Mouse (Mus musculus) telencephalon, adult 2 months (tissue): Measurements from ENCODE around the gene Grwd1.
"Not testable (repeated sequence)": the region's sequence is repeated elsewhere in the genome, so short reads cannot be mapped to it uniquely, and the experiment has no call there.

Source experiments
- DNase-seq: peaks from one replicate; pipeline ENCODE4 v3.0.0-alpha.2; 2011; ENCODE audit warnings: low read depth, low spot score

The Grwd1 gene

DNA sequence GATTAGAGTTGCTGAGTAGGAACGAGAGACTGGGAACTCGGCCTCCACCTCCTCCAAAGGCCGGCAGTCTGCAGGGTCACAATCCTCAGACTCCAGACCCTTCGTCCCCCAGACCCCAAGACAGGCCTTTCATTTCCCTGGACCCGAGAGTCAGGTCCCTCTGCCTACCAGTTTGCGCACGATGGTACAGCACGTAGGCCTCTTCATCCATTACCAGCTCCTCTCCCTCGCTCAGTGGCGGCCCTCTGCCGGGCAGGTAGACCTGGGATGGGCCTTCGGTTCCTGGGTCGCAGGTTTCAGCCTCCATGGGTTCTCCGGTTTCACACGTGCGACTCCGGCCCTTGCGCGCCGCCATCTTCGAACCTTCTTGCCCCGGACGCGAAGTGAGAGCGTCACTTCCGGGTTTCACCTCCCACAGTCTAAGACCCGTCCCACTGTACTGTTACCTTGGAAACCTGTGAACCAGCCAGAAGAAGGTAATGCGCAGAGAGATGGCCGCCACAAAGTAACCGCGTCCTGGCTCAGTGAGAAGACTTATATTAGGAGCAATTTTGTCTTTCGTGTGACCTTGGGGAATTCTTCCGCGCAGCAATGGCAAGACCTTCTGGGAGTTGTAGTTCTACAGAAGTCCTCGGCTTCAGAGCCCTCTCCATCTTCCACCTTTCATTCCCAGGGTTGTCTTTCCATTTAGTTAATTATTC lies at the start of gene Grwd1:
Grwd1 (minus strand) TSS at position 518 of the 701 bp plus-strand sequence.
- DNase-seq: peak; percentile 92

DNA sequence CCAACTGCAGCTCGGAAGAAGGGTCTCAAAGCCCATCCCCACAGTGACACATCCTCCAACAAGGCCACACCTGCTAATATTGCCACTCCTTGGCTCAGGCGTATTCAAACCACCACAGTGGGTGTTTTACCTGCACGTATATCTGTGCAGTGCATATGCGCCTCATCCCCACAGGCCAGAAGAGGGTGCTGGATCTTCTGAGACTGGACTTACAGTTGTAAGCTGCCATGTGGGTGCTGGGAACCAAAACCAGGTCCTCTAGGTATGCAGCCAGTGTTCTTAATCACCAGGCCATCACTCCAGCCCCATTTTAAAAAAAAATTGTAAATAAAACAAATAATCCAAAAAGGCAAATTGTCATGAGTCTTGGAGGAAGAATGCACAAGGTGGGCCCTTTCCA lies 49.8 kb upstream of the Grwd1 start:
- DNase-seq: no peak

DNA sequence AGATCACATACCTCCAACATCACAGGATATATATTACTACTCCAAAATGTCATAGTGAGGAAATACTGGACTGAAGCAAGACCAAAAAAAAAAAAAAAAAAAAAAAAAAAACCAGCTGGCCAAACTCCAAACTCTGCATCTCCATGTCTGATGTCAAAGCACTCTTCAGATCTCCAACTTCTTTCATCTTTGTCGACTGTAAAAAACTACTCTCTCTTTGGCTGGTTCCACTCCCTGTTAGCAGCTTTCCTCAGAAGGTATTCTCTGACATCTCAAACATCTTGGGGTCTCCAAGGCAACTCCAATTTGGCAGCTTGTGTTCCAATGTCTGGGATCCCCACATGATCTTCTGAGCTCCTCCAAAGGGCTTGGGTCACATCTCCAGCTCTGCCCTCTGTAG lies 47.5 kb upstream of the Grwd1 start, which contains the start of gene Grin2d:
Grin2d (minus strand) TSS at position 101 of the 400 bp plus-strand sequence.
- not testable (repeated sequence) for DNase-seq

DNA sequence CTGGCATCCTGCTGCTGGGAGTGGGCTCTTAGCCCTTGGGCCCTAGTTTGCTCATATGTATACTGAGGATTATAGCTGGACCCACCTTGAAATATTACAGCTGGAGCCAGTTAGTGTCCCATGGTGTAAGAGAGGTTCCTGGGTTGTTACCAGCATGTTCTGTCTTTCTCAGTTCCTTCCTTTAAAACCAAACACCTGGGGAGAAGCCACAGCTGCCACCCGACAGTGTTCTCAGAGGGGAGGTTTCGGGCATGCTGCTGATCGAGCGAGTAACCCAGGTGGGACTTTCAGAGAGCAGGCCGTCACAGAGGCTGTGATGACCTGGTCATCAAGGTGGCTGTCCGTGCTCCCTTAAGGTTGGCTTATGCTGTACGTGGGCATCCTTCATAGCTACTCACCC lies 46.2 kb upstream of the Grwd1 start:
- DNase-seq: no peak

DNA sequence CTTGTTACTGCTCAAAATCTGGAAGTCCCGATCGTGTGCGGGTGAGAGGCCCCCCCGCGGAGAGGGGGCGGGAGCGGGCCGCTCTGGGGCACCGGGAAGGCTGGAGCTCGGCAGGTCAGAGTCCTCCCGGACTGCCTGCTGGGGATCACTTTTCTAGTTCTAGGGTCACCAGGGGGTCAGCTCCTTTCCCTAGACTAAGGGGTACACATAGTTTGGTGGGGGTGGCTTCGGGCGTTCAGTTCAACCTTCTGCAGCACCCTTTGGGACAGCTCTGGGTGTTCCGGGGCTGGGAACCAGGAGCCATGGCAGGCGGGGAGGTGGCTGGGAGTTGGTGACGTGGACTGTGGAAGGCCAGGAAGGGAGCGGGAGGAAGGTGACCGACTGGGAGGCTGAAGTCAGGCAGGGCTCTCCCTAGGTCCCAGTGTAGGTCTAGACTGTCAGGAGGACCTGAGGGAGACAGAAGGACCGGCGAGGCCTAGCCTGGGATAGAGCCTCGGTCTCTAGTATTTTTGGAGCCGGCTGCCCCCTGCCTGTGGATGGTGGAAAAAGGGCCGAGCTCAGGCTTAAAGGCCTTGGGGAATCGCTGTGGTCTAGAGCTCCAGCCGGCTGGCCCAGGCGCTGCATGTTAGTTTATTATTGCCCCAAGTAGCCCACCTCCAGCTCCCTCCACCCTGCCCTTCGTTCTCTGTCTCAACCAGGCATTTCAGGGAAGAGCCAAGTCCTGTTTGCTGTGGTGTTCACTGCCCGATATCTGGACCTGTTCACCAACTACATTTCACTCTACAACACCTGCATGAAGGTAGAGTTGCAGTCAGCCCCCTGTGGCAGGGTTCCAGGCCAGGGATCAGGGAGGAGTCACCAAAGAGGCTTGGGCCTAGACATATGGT lies 42.6 kb upstream of the Grwd1 start:
- DNase-seq: no peak

DNA sequence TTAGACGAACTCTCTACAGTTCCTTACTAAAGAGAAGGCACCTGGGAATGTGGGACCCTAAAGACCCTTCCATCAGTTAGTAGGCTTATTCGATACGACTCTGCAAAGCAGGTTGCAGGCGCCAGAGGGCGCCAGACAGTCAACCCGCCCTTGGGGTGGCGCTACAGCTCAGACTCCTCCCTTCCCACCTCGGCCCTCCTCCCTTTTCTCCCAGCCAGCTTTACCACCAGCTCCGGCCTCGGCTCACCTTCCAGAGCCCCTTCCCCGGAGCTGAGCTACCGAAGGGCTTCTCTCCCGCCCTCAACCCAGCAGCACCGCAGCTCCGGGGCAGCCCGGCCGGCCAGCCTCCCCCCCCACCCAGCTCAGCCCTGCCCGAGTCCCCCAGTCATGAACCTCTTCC lies 41.9 kb upstream of the Grwd1 start, which contains the start of gene Kdelr1:
Kdelr1 (plus strand) TSS at position 149 of the 400 bp plus-strand sequence.
- peak; percentile 65 for DNase-seq

DNA sequence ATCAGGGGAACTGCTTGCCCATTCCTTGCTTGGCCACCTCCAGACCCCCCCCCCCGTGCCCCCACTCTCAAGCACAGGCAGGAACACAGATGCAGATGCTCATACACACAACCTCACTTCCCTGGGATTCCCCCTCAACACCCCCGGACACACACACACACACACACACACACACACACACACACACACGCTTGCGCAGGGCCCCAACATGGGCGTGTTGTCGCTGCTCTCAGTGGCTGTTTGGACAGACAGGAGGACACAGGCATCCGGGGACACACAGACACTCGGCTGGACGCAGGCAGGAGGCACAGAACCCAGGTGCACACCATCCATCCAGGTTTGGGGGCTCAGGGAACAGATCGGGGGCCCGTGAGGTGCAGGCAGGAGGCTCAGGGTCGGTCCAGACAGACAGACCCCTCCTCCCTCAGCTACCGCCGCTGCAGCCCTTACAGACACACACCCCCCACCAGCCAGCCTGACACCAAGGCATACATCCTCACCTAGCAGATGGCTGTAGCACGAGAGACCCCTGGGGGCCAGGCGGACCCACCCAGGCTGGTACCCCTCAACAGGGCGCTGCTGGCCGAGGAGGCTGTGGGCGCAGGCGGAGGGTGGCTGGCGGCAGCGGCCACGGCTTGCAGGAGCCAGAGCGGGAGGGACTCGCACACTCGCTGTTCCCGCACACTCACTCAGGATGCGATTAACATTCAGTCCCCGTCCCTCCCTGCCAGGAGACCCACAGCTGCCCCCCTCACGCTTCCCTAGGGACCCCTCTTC lies 39.7 kb upstream of the Grwd1 start:
- DNase-seq: no peak

DNA sequence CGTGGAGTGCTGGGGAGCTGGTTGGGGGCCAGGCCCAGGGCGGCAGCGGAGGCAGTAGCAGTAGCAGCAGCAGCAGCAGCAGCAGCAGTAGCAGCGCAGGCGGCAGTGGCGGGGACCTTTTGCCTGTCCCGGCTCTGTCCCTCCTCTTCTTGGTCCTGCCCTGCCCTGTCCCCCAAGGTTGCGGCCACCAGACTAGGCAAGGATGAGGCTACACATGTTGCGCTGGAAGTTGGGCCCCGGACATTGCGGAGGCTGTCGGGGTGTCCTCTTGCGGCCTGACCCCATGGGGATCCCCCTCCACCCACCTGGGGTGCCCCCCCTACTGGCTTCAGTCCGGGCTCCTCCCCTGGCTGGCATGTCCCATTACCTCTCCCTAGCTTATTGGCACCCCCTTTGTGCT lies 39.0 kb upstream of the Grwd1 start:
- no peak for DNase-seq

DNA sequence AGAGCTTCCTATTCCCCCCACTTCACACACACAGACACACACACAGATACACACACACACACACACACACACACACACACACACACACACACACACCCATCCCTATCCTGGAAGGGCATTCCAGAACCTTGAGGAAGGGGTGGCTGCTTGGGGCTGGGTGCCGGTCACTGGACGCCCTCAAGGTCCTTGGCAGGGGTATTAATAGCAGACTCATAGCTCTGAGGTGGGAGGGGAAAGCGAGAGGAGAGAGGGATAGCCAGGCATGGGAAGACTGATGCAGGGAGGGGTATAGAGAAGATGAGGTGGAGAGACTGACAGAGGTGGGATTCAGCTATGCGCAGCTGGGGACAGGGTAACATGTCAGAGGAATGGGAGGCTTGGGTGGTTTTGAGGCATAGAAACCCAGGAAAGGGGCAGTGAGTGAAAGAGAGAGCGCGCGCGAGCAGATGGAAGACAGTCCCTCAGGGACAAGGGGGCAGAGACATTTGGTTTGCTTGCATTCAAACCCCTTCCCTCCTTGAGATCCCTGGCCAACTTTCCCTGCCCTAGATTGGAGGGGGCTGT lies 38.4 kb upstream of the Grwd1 start:
- no peak for DNase-seq

DNA sequence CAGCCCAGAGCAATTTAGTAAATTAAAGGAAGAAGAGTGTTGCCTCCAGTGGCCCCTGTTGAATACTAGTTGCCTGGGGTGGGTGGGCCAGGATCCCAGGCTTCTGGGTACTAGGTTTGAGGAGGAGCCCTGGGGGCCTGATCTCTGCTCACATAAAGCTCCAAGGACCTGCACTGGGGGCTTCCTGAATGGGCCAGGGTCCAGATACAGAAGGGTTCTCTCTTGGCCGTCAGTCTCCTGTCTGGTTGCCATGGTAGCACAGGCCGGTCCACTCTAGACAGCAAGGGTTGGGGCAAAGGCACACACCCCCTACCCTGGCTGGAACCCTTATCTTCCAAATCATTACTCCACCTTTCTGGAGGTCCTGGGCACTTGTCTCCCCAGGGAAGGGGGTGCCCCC lies 37.1 kb upstream of the Grwd1 start:
- DNase-seq: no peak

DNA sequence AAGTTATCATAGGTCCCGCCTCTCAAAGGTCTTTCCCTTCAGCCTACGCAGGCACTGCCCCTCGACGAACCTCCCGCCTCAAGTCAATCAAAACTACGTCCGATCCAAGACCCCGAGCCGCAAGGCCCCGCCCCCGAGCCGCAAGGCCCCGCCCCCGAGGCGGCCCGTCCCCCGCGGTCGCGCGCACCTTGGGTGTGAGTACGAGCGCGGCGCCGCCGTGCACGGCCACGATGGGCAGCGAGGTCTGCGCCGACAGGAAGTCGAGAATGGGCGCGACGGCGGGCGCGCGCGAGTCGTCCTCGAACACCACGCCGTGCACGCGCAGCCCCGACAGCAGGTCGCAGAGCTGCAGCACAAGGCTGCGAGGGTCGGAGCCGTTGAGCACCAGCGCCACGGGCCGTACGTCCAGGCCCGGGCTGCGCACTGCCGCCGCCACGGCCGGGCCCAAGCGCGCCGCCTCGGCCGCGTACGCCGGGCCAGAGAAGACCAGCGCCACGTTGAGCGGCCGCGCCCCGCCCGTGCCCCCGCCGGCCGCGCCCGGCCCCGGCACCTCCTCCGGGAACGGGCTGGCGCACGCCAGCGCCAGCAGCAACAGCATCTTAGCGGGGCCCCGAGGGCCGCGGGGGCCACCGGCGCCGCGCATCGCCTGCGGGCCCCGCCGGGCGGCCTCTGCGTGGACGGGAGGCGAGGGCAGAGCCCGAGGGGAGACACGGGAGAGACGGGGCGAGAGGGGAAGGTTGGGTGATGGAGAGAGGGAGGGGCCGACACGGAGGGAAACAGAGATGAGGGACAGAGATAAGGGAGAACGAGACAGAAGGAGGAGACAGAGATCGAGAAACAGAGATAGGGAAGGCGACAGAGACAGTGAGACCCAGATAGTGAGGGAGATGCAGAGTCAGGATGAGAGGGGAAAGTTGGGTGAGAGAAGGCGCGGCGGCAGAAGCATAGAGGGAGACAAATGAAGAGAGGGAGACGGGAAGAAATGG lies 35.5 kb upstream of the Grwd1 start:
- DNase-seq: peak; percentile 53

DNA sequence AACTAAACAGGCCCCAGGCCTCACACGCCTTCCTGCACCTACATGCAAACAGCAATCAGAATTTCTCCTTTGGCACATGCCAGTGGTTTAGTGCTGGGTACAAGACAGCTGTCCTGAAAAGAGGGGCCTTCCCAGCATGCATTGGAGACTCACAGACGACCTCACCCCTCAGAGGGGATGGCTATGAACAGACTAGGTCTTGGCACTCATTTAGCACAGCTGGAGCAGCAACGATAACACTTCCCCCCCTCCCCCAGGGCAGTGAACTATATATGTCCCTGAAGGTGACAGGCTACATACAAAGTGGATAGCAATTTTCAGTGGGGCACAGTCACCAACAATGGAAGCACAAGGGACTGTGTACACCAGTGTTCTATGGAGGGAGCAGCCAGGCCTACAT lies 33.7 kb upstream of the Grwd1 start:
- DNase-seq: no peak

DNA sequence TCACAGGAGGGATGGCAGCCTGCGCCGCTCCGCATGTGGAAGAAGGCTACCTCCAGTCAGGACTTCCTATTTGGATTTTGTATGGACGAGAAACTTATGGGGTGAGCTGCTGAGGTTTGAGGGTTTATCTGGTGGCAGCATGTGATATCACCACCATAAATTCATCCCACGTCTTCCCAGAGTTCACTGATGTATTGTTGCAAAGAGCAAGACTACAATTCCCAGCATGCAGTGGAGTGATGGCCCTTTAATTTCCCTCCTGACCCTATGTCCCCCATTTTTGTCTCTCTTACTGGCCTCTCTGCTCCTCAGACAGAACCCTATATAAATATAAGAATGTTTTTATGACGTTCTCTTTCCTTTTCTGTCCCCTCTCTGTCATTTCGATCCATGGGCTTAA lies 32.1 kb upstream of the Grwd1 start:
- DNase-seq: no peak

DNA sequence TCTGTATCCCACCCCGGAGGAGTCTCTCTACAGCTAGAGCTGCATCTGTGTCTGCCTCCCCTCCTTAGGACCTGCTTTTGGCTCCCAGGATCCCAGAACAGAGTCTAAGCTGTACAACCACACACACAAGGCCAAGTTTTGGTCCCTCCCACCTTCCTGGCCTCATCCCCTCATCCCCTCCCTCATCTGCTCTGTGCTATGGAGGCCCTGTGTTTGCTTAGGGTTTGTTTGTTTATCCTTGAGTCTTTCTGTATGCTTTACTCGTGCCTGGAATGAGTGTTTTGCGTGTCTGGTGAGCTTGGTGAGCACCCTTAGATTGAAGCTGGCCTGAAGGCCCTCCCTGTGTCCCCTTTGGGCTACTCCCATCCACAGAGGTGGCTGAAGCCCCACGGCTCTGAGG lies 28.3 kb upstream of the Grwd1 start:
- DNase-seq: no peak

DNA sequence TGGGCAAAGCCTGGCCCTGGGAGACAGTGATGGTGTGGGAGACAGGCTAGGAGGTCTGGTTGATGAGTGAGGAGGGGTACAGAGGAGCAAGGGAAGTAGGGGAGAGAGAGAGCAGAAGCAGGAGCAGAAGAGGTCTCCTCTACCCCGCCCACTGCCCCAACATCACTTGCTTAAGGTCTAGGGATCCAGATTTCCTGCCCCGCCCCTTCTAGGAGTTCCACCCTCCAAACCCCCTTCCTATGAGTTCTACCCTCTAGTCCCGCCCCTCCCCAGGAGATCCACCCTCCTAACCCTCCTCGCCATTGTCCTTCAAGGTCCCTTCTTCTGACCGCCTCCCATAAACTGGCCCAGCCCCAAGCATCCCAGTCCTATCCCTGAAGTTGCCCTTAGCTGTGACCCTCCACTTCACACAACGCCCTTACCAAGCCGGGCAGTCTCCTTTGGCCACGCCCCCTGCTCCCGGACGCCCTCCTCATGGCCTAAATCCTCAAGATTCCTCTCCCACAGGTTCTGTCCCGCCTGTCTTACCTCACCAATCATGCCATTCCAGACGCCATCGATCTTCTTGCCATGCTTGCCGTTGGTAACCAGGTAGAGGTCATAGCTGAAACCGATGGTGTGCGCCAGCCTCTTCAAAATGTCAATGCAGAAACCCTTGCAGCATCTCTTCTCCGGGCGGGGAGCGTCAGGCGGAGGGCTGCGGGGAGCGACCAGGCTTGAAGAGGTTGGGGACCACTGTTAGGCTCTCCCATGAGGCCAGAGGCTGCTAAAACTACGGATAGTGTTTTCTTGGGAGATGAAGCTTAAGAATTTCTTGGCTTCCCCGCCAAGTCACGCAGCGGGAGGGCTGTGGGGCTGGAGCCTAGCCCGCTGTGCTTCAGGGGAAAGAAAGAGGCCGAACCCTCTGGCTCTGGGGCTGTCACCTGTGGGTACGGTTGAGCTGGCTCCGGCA lies 26.5 kb upstream of the Grwd1 start:
- DNase-seq: no peak

DNA sequence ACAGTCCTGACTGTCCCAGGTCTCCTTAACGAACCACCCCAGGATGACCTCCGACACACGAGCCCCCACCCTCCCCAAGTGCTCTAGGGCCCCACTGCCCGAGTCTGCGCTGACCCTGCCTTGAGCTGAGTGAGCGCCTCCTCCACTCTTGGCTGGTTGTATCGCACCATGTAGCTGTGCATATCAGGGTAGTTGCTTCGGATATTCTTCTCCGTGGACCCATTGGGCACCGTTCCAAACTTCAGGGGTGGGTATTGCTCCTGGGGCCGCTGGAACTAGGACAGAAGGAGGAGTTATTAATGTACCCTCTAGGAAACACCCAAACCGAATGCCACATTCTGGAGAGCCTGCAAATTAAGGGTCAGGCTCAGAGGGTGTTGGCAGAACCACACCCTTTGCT lies 22.3 kb upstream of the Grwd1 start:
- no peak for DNase-seq

DNA sequence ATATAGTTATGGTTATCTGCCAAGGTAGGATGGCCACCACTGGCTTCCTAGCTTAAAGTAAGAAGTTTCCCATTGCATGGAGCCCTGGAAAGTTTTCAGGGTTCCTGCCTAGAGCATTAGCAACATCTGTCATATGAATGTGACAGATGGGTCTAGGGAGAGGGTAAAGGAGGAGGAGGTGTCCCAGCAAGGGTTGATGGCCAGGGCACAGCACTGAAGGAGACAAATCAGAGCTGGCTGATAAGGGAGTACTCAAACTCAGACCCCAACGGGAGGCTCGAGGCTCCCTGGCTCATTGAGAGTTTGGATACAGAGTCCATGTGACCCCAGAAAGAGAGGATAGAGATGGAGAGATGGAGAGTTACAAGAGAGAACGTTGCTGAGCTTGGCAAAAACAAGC lies 19.9 kb upstream of the Grwd1 start:
- no peak for DNase-seq

DNA sequence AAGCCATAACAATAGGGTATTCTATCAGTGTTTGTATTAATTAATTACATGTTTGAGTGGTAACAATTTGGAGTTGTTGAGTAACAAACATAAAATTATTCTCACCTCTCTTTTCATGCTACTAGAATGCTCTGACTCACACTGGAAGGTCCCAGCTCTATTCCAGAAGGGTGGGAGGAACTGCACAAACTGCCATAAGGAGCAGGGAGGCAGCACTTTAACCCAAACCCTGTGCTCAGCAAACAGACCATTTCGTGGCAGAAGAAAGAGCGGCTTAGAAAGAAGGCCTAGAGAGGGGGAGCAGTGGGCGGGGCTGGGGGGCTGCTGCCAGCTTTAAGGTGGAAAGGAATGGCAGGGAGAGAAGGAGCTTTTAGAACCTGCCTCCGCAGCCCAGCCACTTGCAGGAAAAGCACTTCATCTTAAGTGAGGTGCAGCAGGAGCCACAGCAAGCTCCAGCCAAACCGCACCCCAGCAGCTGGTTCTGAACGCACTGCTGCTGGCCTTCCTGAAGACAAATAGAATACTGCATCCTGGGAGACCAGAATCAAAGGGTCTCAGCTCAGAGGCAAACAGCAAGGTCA lies 17.8 kb upstream of the Grwd1 start:
- DNase-seq: no peak
